Mouse (Mus musculus): ENCODE results near the gene Lap3. TPM values are rescaled to one million over a fixed set of nuclear protein-coding genes. Genes with fewer than 3 reads are reported as not detected.

Lap3 gene
- polyA plus RNA-seq, 1 experiment from 2014 or later: 118 TPM

GRCm38 (mm10) chr5:45475771-45476170 lies 17.4 kb upstream of the Lap3 start:
- no peak overlapping the region for H3K4me3 ChIP-seq (replicated peaks)
- no peaks in the 10 kb centered on the region for H3K27me3 ChIP-seq (replicated peaks)
- 72% methylated on average over 5 of the region's 5 CpGs for WGBS
- no peaks in the 10 kb centered on the region for H3K36me3 ChIP-seq
- no peak overlapping the region for H3K9ac ChIP-seq
- no peak overlapping the region for H3K4me2 ChIP-seq (replicated peaks)
- H3K9me3 ChIP-seq: no peaks in the 10 kb centered on the region
- ATAC-seq: no peak
- H3K27ac ChIP-seq: no peak overlapping the region
- H3K4me1 ChIP-seq (replicated peaks): no peaks in the 10 kb centered on the region

GRCm38 (mm10) chr5:45476288-45476687 lies 16.9 kb upstream of the Lap3 start:
- WGBS: 46% methylated on average over 6 of the region's 6 CpGs
- no peak for ATAC-seq

GRCm38 (mm10) chr5:45477601-45478000 lies 15.6 kb upstream of the Lap3 start:
- no peak overlapping the region for H3K27ac ChIP-seq
- H3K4me2 ChIP-seq (replicated peaks): no peak overlapping the region
- ATAC-seq: no peak
- no peaks in the 10 kb centered on the region for H3K27me3 ChIP-seq (replicated peaks)
- H3K4me3 ChIP-seq (replicated peaks): no peak overlapping the region
- H3K9me3 ChIP-seq: no peaks in the 10 kb centered on the region
- H3K4me1 ChIP-seq (replicated peaks): no peaks in the 10 kb centered on the region
- 76% methylated on average over 7 of the region's 7 CpGs for WGBS
- no peaks in the 10 kb centered on the region for H3K36me3 ChIP-seq
- no peak overlapping the region for H3K9ac ChIP-seq

More at GRCm38 (mm10) chr5:45476288-45476687, 16.9 kb upstream of the Lap3 start:
- Histone ChIP-seq H3K27me3 (replicated peaks) (no peaks in the 10 kb centered on the region), H3K4me3 (replicated peaks) (no peak overlapping the region), H3K27ac (no peak overlapping the region), H3K9me3 (no peaks in the 10 kb centered on the region), H3K9ac (no peak overlapping the region), H3K4me1 (replicated peaks) (no peaks in the 10 kb centered on the region), H3K36me3 (no peaks in the 10 kb centered on the region), H3K4me2 (replicated peaks) (no peak overlapping the region)

- H3K27me3 ChIP-seq (replicated peaks): no peaks in the 10 kb centered on the region
- no peak overlapping the region for H3K27ac ChIP-seq
- no peak overlapping the region for H3K9ac ChIP-seq
- no peak for ATAC-seq
- no peaks in the 10 kb centered on the region for H3K4me1 ChIP-seq (replicated peaks)
- H3K9me3 ChIP-seq: no peaks in the 10 kb centered on the region
- 86% methylated on average over 1 of the region's 1 CpGs for WGBS
- no peak overlapping the region for H3K4me2 ChIP-seq (replicated peaks)
- no peak overlapping the region for H3K4me3 ChIP-seq (replicated peaks)
- no peaks in the 10 kb centered on the region for H3K36me3 ChIP-seq
These were observed 13.1 kb upstream of the Lap3 start for GRCm38 (mm10) chr5:45480066-45480465.

GRCm38 (mm10) chr5:45481125-45481524 lies 12.0 kb upstream of the Lap3 start:
- no peak for ATAC-seq
- Histone ChIP-seq H3K4me2 (replicated peaks) (no peak overlapping the region), H3K4me3 (replicated peaks) (no peak overlapping the region), H3K4me1 (replicated peaks) (no peaks in the 10 kb centered on the region), H3K9ac (no peak overlapping the region), H3K27ac (no peak overlapping the region), H3K36me3 (no peaks in the 10 kb centered on the region), H3K27me3 (replicated peaks) (no peaks in the 10 kb centered on the region), H3K9me3 (no peaks in the 10 kb centered on the region)
- WGBS: 86% methylated on average over 2 of the region's 2 CpGs

- Histone ChIP-seq H3K27ac (no peak overlapping the region), H3K4me3 (replicated peaks) (no peak overlapping the region), H3K4me2 (replicated peaks) (no peak overlapping the region), H3K27me3 (replicated peaks) (no peaks in the 10 kb centered on the region), H3K9me3 (no peaks in the 10 kb centered on the region), H3K4me1 (replicated peaks) (no peaks in the 10 kb centered on the region), H3K36me3 (no peaks in the 10 kb centered on the region), H3K9ac (no peak overlapping the region)
- ATAC-seq: no peak
- 58% methylated on average over 3 of the region's 3 CpGs for WGBS
These were observed 10.6 kb upstream of the Lap3 start for GRCm38 (mm10) chr5:45482607-45483006.

- Histone ChIP-seq H3K9me3 (no peaks in the 10 kb centered on the region), H3K36me3 (no peaks in the 10 kb centered on the region), H3K9ac (no peak overlapping the region), H3K4me3 (replicated peaks) (no peak overlapping the region), H3K4me1 (replicated peaks) (no peaks in the 10 kb centered on the region), H3K27me3 (replicated peaks) (no peaks in the 10 kb centered on the region), H3K4me2 (replicated peaks) (no peak overlapping the region), H3K27ac (no peak overlapping the region)
- WGBS: 87% methylated on average over 1 of the region's 1 CpGs
- no peak for ATAC-seq
These were observed 9.5 kb upstream of the Lap3 start for GRCm38 (mm10) chr5:45483654-45484053.

GRCm38 (mm10) chr5:45491776-45492175 lies 1.4 kb upstream of the Lap3 start:
- Histone ChIP-seq H3K36me3 (no peaks in the 10 kb centered on the region; the same call in 1 of the 2 replicates), H3K4me2 (replicated peaks) (no peak overlapping the region), H3K4me1 (replicated peaks) (peaks cover 7% of the 10 kb centered on the region; the same call in 1 of the 2 replicates), H3K4me3 (replicated peaks) (no peak overlapping the region), H3K27me3 (replicated peaks) (no peaks in the 10 kb centered on the region), H3K27ac (peak overlapping the region; percentile 36; the same call in 1 of the 2 replicates), H3K9me3 (no peaks in the 10 kb centered on the region), H3K9ac (no peak overlapping the region)
- ATAC-seq: no peak
- WGBS: 58% methylated on average over 4 of the region's 4 CpGs

- Histone ChIP-seq H3K36me3 (peaks cover 6% of the 10 kb centered on the region; the same call in 1 of the 2 replicates), H3K27ac (peak overlapping the region; percentile 70; the same call in 1 of the 2 replicates), H3K4me3 (replicated peaks) (peak overlapping the region; percentile 69), H3K4me2 (replicated peaks) (peak overlapping the region; percentile 74), H3K27me3 (replicated peaks) (no peaks in the 10 kb centered on the region), H3K4me1 (replicated peaks) (peaks cover 7% of the 10 kb centered on the region; the same call in 1 of the 2 replicates), H3K9me3 (no peaks in the 10 kb centered on the region), H3K9ac (peak overlapping the region; percentile 83)
- no peak for ATAC-seq
- WGBS: 43% methylated on average over 9 of the region's 9 CpGs
These were observed 1.1 kb downstream of the Lap3 start for GRCm38 (mm10) chr5:45494093-45494755.

GRCm38 (mm10) chr5:45495429-45495975 lies 2.3 kb downstream of the Lap3 start:
- Histone ChIP-seq H3K4me2 (replicated peaks) (no peak overlapping the region), H3K27ac (peak overlapping the region; percentile 32; the same call in 1 of the 2 replicates), H3K9ac (peak overlapping the region; percentile 10; the same call in 1 of the 2 replicates), H3K4me1 (replicated peaks) (peaks cover 7% of the 10 kb centered on the region; the same call in 1 of the 2 replicates), H3K9me3 (no peaks in the 10 kb centered on the region), H3K4me3 (replicated peaks) (no peak overlapping the region), H3K27me3 (replicated peaks) (no peaks in the 10 kb centered on the region), H3K36me3 (peaks cover 12% of the 10 kb centered on the region)
- ATAC-seq: no peak
- 80% methylated on average over 3 of the region's 3 CpGs for WGBS

- Histone ChIP-seq H3K27ac (0 out of 2 replicates have a peak overlapping the region, but pooled peaks have one; percentile 32), H3K4me1 (replicated peaks) (peaks cover 7% of the 10 kb centered on the region; the same call in 1 of the 2 replicates), H3K9me3 (no peaks in the 10 kb centered on the region), H3K4me3 (replicated peaks) (no peak overlapping the region), H3K4me2 (replicated peaks) (peak overlapping the region; percentile 24; the same call in 1 of the 2 replicates), H3K36me3 (peaks cover 16% of the 10 kb centered on the region), H3K27me3 (replicated peaks) (no peaks in the 10 kb centered on the region), H3K9ac (no peak overlapping the region; the same call in 1 of the 2 replicates)
- ATAC-seq: no peak
These were observed 2.9 kb downstream of the Lap3 start for GRCm38 (mm10) chr5:45496042-45496441.

- WGBS: 90% methylated on average over 4 of the region's 4 CpGs
- peaks cover 7% of the 10 kb centered on the region; the same call in 1 of the 2 replicates for H3K4me1 ChIP-seq (replicated peaks)
- peaks cover 18% of the 10 kb centered on the region for H3K36me3 ChIP-seq
- no peak overlapping the region for H3K9ac ChIP-seq
- no peaks in the 10 kb centered on the region for H3K27me3 ChIP-seq (replicated peaks)
- no peak overlapping the region for H3K4me3 ChIP-seq (replicated peaks)
- no peak for ATAC-seq
- H3K27ac ChIP-seq: no peak overlapping the region
- H3K9me3 ChIP-seq: no peaks in the 10 kb centered on the region
- no peak overlapping the region for H3K4me2 ChIP-seq (replicated peaks)
These were observed 3.3 kb downstream of the Lap3 start for GRCm38 (mm10) chr5:45496479-45496878.
